Comparison of ENCODE assay signal across 20 mouse cellular contexts in genomic region chr17:6164911-6165310, GRCm38 (mm10). TPM values are rescaled to one million over a fixed set of nuclear protein-coding genes. Genes with fewer than 3 reads are reported as not detected.
A peak's percentile ranks its signal among the peaks of the same experiment; 100 is the strongest.
DNase-seq lines count a peak whose midpoint lies in the region; TF ChIP-seq lines count a peak whose summit lies in the region.
"Had no signal": no experiment of that assay in that cellular context is flagged by ENCODE, and none has a peak within 500 bp of the region (broad histone marks: within the 10 kb centered on the region; RNA-seq: fewer than 3 reads in every experiment).

No protein-coding gene starts in this region.

- H3K27me3 ChIP-seq in CH12.LX (replicated peaks), result no peaks in the 10 kb centered on the region
- H3K27me3 ChIP-seq in myocyte (ENCODE audit: control insufficient read depth, insufficient read depth, insufficient read length), result no peaks in the 10 kb centered on the region
- H3K27me3 ChIP-seq: heart, embryonic 12.5 days; hindbrain, embryonic 15.5 days; intestine, embryonic 15.5 days; kidney, embryonic 15.5 days; neural tube, embryonic 13.5 days had no signal

- H3K4me1 ChIP-seq in CH12.LX (ENCODE audit: control insufficient read depth in 1 of 2, insufficient read depth in 2 of 2), result no peaks in the 10 kb centered on the region
- H3K4me1 ChIP-seq: intestine, embryonic 15.5 days; limb, embryonic 10.5 days; midbrain, embryonic 10.5 days had no signal

- H3K79me2 ChIP-seq in CH12.LX (replicated peaks; ENCODE audit: control insufficient read depth, extremely low read depth, insufficient read depth, poor library complexity, severe bottlenecking) (no peaks in the 10 kb centered on the region), myocyte (ENCODE audit: control insufficient read depth, insufficient read depth) (peaks cover 91% of the 10 kb centered on the region)

- no peak for DNase-seq in layer of hippocampus, adult 2 months (ENCODE audit: low spot score in 2 of 2)
- DNase-seq in layer of hippocampus, adult 9-11 months, result no peak
- DNase-seq in CH12.LX (ENCODE audit: extremely low read depth) (no peak), NIH3T3 (ENCODE audit: low read depth) (peak; percentile 78)
- no peak for DNase-seq in left cerebral cortex, postnatal 10 days (ENCODE audit: extremely low spot score in 1 of 2, low spot score in 2 of 2)
- no peak for DNase-seq in ovary, postnatal 14 days (ENCODE audit: low spot score)
- DNase-seq: cerebellum, adult 2 months; cerebellum, postnatal 36 days; liver, postnatal 0 days; lung, postnatal 4 days; thymus, postnatal 36 days had no signal

- intact Hi-C loops in left cerebral cortex, postnatal 10 days (cut with DNase I), result loop anchor here (5.0 kb wide), 1 partner anchor 58 kb away; the partner anchor contains the start of gene Tulp4

- no peak overlapping the region for H3K4me3 ChIP-seq in layer of hippocampus, adult 2 months
- H3K4me3 ChIP-seq in CH12.LX (replicated peaks in 1 of 3; ENCODE audit: low read depth in 2 of 3, low read length in 2 of 3, poor library complexity in 1 of 3), result no peak overlapping the region
- H3K4me3 ChIP-seq in myocyte, result no peak overlapping the region
- H3K4me3 ChIP-seq: heart, embryonic 12.5 days; hindbrain, embryonic 15.5 days; intestine, embryonic 15.5 days; kidney, embryonic 15.5 days; left cerebral cortex, adult 2 months; limb, embryonic 10.5 days; midbrain, embryonic 10.5 days; neural tube, embryonic 13.5 days had no signal

- no peak overlapping the region for H3K4me2 ChIP-seq in CH12.LX (ENCODE audit: insufficient read depth, low read depth, poor library complexity, severe bottlenecking)
- H3K4me2 ChIP-seq in myocyte (ENCODE audit: low read depth), result peak overlapping the region; percentile 88
- H3K4me2 ChIP-seq: heart, embryonic 12.5 days; hindbrain, embryonic 15.5 days; intestine, embryonic 15.5 days; kidney, embryonic 15.5 days; neural tube, embryonic 13.5 days had no signal

- H3K27ac ChIP-seq in layer of hippocampus, adult 2 months, result 0 out of 2 replicates have a peak overlapping the region, but pooled peaks have one; percentile 14
- no peak overlapping the region for H3K27ac ChIP-seq in CH12.LX (ENCODE audit: insufficient read depth, low read depth)
- H3K27ac ChIP-seq: hindbrain, embryonic 15.5 days; intestine, embryonic 15.5 days; kidney, embryonic 15.5 days; left cerebral cortex, adult 2 months; limb, embryonic 10.5 days; midbrain, embryonic 10.5 days; neural tube, embryonic 13.5 days had no signal

- no peak for TF ChIP-seq EP300 in CH12.LX (IDR thresholded peaks at IDR 0.05; ENCODE audit: low read length)

- in situ Hi-C loops in CH12.LX (cut with MboI; ENCODE audit: low pct_ligation_motif_present, low pct_unique_long_range_greater_than_20kb, low sequenced_read_pairs), result no loop called here

- no peak for TF ChIP-seq CTCF in layer of hippocampus, adult 2 months (conservative IDR thresholded peaks at IDR 0.05)
- no peak for TF ChIP-seq CTCF in CH12.LX (conservative IDR thresholded peaks at IDR 0.05 in 1 of 2, IDR thresholded peaks at IDR 0.05 in 1 of 2; ENCODE audit: low read depth in 2 of 2, low read length in 2 of 2)

- H3K9me3 ChIP-seq in CH12.LX (replicated peaks; ENCODE audit: low read length), result no peaks in the 10 kb centered on the region
- H3K9me3 ChIP-seq: heart, embryonic 12.5 days; hindbrain, embryonic 15.5 days; intestine, embryonic 15.5 days; kidney, embryonic 15.5 days; limb, embryonic 10.5 days; midbrain, embryonic 10.5 days; neural tube, embryonic 13.5 days had no signal

- no peak overlapping the region for H3K9ac ChIP-seq in CH12.LX (ENCODE audit: insufficient read depth, low read depth)
- H3K9ac ChIP-seq: heart, embryonic 12.5 days; hindbrain, embryonic 15.5 days; intestine, embryonic 15.5 days; kidney, embryonic 15.5 days; liver, postnatal 0 days; neural tube, embryonic 13.5 days had no signal

- H3ac ChIP-seq in myocyte (ENCODE audit: control insufficient read depth, insufficient read length), result no peak overlapping the region

- TF ChIP-seq POLR2A in CH12.LX (IDR thresholded peaks at IDR 0.05; ENCODE audit: low read depth, low read length), result no peak
- no peak for TF ChIP-seq POLR2A in myocyte (IDR thresholded peaks at IDR 0.05; ENCODE audit: insufficient read length, low read depth)

- no peaks in the 10 kb centered on the region for H3K36me3 ChIP-seq in CH12.LX (replicated peaks in 1 of 2; ENCODE audit: control insufficient read depth in 1 of 2, insufficient read depth in 1 of 2, low read length in 1 of 2)
- no peaks in the 10 kb centered on the region for H3K36me3 ChIP-seq in myocyte (ENCODE audit: control insufficient read depth, insufficient read depth)
- H3K36me3 ChIP-seq: heart, embryonic 12.5 days; hindbrain, embryonic 15.5 days; intestine, embryonic 15.5 days; kidney, embryonic 15.5 days; limb, embryonic 10.5 days; midbrain, embryonic 10.5 days; neural tube, embryonic 13.5 days had no signal

- dilution Hi-C loops in CH12.LX (cut with MboI; ENCODE audit: extremely low pct_ligation_motif_present, extremely low pct_unique_long_range_greater_than_20kb, low sequenced_read_pairs), result no loop called here

- TF ChIP-seq RAD21 in CH12.LX (IDR thresholded peaks at IDR 0.05; ENCODE audit: low read depth, low read length), result no peak

TF ChIP-seq in CH12.LX, 34 proteins besides CTCF, POLR2A, EP300 and RAD21:
- TF ChIP-seq ZNF384 (IDR thresholded peaks at IDR 0.05; ENCODE audit: low read depth, low read length) (peak; percentile 86), MAZ (IDR thresholded peaks at IDR 0.05; ENCODE audit: low read depth, low read length) (no peak)

TF ChIP-seq in myocyte, 11 proteins besides CTCF, POLR2A, EP300 and RAD21:
- TF ChIP-seq TCF3 (IDR thresholded peaks at IDR 0.05; ENCODE audit: insufficient read length, low read depth) (no peak), CEBPB (IDR thresholded peaks at IDR 0.05; ENCODE audit: insufficient read depth, poor library complexity, severe bottlenecking) (peak; percentile 39; the same call in 1 of the 2 replicates)

RNA-seq across cellular contexts. Expression of gene Tulp4, which starts 58.7 kb away (rescaled TPM):
- 100 to 1,000 TPM; 304 to 306 TPM for total RNA-seq in layer of hippocampus, adult 2 months (2021)
- total RNA-seq in CH12.LX (2012; rRNA removed) (49.3 and 50.7 TPM in 2 replicates), CH12.LX (2014; rRNA removed) (7.8 TPM in 2 replicates)
- polyA plus RNA-seq in CH12.LX (2012; ENCODE audit: insufficient read length, low read depth) (31.7 and 33.6 TPM in 2 replicates), myocyte (2012; fragmentation: generic; extraction: Trizol) (56.4 TPM)
- total RNA-seq in left cerebral cortex, postnatal 10 days (2021), result 100 to 1,000 TPM; 296 to 306 TPM

Comparison
In these comparisons a context has a peak if more than half of its experiments do, and no peak if none do; other contexts are left out.
1. RNA of gene Tulp4, which starts 58.7 kb away (total RNA-seq): 296 to 306 TPM in left cerebral cortex, postnatal 10 days and 304 to 306 TPM in layer of hippocampus, adult 2 months; 7.8 to 50.7 TPM in CH12.LX; every median in the first group is over 4 times any median in the second.